Mouse (Mus musculus) c-Kit-positive CD71-negative TER-119-negative erythroid progenitor cells, embryonic 14.5 days (primary cell): ENCODE measurements around the gene Speg.

Source experiments
- DNase-seq: peaks from one replicate; pipeline ENCODE4 v3.0.0-alpha.2; 2013; ENCODE audit warnings: low read depth

Speg gene

DNA sequence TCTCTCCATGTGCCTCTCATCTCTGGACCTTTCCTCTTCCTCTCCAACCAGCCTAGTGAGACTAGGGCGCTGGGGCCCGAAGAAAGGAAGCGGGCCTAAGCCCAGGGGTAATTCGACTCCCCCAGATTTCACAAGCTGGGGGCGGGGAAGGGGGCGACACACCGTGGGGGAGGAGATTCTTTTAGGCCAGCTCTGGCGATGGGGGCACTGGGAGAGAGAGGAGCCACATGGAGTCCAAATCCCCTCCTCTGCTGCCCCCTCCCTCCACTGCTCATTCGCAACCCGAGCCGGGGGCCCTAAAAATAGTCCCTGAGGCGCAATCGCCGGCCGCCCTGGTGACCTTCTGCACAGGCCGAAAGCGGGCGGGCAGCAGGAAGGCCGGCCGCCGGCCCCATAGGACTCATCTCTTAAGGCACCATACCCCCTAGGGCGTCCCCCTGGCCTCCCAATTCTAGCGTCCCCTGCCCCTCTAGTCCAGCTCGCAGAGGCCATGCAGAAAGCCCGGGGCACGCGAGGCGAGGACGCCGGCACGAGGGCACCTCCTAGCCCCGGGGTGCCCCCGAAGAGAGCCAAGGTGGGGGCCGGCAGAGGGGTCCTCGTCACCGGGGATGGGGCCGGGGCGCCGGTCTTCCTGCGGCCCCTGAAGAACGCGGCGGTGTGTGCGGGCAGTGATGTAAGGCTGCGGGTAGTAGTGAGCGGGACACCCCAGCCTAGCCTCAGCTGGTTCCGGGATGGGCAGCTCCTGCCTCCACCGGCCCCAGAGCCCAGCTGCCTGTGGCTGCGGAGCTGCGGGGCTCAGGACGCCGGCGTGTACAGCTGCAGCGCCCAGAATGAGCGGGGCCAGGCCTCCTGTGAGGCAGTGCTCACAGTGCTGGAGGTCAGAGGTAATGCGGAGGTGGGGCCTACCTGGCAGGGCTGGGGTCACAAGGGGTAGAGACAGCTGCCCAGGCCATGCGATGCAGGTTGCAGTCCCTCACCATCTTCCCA is at the start of gene Speg:
Gene Speg, plus strand, starts transcription at position 348 of the 987 bp plus-strand sequence.
- DNase-seq = no peak

DNA sequence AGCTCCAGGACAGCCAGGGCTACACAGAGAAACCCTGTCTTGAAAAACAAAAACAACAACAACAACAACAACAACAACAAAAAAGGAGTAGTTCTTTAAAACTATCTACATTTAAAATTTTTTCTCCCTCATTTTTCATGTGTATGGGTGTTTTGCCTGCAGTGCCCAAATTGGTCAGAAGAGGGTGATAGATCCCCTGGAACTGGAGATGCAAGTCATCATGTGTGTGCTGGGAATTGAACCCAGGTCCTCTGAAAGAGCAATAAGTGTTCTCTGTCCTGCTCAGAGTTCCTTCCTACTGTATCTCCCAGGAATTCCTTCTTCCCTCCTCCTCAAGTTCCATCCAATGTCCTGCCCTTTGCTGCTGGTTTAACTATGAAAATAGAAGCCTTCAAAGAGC is 47.6 kb upstream of the Speg start:
- no peak for DNase-seq

DNA sequence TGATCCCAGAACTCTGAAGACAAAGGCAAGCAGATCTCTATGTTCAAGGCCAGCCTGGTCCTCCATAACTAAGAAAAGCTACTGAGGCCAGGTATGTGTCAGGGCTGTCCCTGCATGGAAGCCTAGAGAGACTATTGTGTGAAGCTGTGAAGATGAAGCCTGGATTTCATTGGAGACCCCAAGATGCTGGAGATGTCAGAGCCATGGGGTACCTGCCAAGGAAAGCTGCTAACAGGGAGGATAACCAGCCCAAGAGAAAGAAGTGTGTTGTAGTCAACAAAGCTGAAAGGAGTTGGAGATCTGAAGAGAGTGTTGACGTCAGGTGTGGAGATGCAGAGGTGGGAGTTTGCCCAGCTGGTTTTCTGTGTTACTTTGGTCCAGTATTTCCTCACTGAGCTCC is 43.8 kb upstream of the Speg start:
- no peak for DNase-seq

DNA sequence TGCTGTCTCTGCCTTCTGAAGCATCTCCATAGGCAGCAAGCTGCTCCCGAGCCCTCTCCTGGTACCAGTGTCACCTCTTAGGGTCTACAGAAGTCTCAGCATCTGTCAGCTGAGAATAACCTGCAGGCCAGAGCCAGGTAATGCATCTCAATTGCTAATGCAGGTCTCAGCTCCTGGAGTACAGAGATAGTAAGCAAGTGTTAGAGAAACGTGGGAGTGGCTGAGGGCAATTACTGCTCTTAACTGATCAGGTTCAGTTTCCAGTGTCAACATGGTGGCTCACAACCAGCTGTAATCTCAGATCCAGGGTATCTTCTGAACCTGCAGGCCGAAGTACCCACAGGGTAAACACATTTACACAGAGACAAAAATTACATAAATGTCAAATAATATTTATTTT is 38.6 kb upstream of the Speg start:
- no peak for DNase-seq

DNA sequence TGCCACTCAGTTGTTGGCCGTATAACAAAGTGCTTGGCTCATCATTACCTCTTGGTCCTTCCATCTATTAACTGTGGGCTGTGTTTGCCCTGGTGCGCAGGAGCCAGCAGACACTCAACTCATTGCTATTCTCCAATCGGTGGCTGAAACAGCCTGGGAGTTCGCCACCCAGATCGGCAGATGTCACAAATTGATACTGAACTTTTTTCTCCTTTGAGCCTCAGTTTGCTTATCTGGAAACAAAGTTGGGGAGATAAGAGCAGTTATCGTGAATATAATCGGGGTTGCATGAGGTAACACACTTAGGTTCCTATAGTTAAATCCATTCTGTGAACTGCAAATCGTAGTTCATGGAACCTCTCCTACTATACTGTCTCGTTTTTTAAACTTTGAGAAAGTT is 38.0 kb upstream of the Speg start:
- DNase-seq = no peak

DNA sequence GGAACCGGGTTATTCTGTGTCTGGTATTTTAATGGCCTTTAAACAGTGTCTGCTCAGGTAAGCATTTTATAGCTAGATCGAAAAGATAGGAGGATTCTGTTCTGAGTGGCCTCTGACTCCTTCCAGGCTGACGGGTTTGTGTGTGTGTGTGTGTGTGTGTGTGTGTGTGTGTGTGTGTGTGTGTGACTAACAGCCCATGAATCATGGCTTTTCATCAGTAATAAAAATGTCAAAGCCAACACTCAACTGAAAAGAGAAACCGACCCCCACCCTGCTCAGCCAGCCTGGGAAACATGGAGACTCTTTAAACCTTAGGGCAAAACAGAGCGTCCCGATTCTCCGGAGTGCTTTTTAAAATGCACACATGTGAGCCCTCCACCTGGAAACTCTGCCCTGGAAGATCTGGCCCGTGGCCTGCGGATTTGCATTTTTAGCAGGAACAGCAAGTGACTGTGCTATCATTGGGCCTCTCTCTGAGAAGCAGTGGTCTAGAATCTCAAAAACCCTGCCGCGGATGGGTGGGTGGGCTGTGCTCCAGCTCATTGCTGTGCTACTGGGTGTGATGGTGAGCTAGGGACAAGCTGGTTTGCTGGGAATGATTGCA is 36.9 kb upstream of the Speg start:
- no peak for DNase-seq

DNA sequence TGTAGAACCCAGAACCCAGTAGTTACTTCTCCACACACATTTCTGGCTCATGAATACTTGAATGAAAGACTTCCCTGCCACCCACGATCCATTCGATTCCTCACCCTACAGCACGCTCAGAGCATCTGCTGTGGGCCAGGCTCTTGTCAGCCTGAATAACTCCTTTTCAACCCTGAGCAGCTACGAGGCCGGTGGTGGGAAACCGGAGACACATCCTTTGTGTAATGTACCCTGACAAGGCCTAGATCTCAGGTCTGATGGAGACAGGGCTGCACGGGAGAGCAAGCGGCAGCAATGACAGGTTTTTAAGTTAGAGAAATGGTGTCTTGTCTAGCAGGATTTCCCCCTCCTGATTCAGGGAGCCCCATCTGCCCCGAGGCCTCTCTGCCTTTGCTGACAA is 35.8 kb upstream of the Speg start:
- DNase-seq = no peak

DNA sequence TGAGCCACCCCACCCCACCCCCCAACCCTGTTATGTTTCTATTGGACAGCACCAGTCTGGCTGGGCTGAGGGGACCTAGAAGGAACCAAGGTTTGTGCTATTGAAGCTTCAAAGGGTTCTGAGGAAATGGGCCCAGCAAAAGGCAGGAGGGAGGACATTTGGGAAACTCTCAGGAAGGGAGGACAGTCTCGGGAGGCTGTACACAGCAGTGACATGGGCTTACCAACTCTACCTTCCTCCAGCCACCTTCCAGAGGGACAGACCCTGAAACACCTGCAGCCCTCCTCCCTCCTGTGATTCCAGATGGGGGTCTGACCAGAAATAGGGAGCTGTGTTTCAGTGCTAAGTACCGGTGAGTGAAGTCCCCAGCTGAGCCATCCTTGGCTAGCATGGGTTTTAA is 34.6 kb upstream of the Speg start:
- no peak for DNase-seq

DNA sequence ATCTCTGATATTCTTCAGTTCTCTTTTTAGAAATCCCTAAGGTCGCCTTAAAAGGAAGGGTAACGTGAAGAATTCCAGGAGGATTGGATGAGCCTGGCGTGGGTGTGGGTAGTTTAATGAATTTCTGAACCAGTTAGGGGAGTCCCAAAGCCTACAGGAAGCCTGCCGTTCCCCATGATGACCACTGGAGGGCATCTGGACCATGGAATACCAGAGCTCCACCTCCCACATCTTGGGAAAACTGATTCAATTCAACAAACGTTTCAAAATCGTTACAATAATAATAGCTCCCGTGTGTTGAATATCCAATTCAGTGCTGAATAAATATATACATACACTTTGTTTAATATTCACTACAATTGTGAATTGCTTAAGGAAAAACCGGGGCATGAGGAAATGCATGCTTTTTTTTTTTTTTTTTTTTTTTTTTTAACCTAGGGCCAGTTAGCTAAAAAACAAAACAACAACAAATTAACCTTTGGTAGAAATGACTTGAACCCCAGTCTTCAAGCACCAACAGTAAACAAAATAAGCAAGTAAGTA is 32.2 kb upstream of the Speg start:
- DNase-seq = peak; percentile 18

DNA sequence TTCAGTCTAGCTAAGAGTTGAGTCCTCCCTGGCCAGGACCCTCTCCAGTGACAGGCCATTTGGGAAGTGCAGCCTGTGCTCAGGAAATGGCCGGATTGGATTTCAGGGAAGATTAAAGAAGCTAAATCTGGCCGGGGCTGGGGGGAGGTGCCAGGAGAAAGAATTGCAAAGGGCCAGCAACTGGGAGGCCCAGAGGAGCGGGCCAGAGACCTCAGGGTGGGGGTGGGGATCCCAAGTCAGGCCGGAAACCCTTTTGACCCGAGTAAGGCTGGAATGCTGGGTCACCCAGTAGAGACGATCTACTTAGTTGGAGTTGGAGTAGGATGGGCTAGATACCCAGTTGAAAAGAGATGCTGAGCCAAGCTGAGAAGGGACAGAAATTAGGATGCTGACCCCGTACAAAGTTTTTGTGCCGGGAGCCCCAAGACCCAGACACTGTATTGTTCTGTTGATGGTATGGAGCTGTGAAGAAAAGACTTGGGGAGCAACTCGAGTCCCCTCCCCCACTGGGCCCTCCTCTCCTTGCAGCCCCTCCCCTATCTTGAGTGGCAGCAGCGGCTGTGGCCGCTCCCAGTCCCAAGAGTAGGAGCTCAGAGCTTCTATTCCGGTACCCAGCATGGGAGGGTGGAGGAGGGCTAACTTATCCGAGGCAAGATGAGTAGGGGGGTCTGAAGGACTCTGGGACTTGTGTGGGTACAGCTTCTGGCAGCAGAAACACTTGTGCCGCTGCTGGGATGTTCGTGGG is 30.6 kb upstream of the Speg start:
- no peak for DNase-seq

DNA sequence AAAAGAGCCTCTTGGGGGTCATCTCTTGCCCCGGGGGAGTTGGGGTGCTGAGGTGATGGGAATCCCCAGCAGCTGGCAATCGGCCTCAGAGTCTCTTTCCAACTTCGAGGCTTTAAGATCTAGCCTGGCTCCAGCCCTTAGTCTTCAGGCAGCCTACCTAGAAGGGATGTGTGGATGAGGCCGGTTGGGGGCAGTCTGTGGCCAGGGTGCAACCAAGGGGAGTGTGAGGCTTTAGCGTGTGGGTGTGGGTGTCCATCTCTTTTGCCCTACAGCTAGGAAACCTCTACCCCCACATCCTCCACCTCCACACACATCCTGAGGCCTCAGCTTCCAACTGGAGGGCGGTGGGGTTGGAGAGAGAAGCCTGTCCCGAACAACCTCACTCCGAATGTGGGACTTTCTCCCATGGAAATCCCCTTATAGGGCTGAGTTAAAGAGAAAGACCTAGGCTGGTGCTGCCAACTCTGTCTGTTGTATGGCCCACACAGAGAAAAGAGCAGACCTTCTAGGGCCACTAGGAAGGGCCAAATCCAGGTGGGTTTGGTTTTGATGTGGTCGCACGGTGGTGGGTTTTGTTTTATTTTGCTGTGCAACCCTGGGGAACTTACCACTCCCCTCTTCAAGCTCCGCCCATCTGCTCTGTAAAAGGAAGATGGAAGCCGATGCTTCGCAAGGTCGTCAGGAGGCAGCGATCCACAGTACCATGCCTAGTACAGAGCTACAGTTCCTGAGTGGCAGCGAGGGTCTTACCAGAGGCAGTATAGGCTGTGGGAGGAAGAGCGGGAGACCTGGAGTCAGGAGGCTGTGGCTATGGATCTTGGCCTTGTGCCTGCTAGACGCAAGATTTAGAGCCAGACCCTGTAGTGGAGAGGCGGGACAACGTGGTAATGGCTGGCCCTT is 29.8 kb upstream of the Speg start:
- DNase-seq = no peak

DNA sequence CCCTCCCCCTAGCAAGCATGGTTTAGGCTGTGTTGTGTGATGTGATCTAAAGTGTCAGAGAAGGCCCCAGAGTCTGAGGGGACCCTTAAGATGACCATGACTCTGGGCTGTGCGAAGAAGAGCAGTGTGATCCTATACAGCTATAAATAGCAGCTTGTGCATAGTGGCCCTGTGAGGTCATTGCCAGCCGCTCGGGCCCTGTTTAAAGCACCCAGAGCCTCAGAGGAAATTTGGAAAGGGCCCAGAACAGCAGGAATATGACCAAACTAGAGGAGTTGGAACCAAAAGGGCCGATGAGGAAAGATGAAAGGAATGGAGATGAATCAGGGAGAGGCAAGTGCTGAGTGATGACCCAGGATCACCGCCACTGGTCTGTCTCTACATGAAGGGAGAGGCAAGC is 27.8 kb upstream of the Speg start:
- DNase-seq = no peak

DNA sequence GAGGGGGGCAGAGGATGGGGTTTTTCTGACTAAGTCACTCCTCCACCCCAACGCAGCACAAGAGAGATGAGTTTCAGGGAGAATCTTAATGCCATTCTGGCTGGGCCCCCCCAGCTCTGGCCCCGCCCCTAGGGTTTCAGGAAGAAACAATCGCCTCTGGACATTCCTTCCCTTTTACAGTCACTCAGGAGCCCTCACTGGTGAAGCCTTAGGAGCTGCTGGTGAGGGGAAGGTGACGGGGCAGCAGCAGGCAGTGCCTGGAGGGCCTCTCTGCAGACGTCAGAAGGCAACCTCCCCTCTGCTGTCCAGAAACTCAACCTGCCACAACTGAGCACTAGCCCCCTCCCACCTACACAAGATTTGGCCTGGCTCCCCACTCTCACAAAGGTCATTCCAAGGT is 25.8 kb upstream of the Speg start:
- DNase-seq = no peak

DNA sequence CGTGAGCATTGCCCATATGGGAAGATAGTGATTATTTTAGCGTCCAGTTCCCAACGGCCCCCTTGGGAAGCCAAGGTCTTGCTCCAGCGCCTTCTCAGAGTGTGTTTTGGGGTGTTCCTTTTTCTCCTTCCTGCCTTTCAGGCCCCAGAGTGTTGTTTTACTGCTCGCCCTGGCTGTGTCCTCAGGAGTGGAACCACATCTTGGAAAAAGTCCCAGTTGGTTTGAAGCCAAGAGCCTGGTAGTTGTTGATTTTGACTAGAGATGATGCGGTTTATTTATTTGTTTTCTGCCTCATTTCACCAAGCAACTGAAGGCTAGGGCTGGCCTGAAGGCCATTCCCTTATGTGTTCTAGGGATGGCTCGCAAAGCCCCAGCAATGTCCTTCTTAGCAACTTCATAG is 17.8 kb upstream of the Speg start:
- no peak for DNase-seq

DNA sequence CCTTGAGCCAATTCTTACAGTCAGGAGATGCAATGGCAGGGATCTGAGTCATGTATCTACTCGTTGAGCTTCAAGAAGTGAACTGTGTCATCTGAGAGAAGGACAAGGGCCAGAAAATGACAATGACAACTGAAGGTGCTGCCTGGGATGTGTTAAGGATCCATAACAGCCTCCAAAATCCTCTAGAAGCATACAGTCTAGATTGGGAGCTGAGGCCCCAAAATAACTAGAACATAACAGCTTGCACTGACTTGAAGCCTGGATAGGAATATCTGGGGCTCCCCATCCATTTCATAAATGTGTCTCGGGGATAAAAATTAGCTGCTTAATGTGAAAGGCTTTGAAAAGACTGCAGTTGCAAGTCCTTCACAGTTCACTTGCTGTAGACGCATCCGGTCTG is 17.1 kb upstream of the Speg start:
- no peak for DNase-seq

DNA sequence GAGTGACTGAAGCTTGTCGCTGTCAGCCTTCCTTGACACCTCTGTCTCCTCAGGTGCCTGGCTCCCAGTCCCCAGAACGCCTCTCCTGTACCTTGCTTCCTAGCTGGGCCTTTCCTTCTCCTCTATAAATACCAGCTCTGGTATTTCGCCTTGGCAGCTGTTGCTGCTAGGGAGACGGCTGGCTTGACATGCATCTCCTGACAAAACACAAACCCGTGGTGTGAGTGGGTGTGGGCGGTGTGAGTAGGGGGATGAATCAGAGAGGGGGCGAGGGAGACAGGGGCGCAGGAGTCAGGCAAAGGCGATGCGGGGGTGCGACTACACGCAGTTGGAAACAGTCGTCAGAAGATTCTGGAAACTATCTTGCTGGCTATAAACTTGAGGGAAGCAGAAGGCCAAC is 15.8 kb upstream of the Speg start:
- no peak for DNase-seq

DNA sequence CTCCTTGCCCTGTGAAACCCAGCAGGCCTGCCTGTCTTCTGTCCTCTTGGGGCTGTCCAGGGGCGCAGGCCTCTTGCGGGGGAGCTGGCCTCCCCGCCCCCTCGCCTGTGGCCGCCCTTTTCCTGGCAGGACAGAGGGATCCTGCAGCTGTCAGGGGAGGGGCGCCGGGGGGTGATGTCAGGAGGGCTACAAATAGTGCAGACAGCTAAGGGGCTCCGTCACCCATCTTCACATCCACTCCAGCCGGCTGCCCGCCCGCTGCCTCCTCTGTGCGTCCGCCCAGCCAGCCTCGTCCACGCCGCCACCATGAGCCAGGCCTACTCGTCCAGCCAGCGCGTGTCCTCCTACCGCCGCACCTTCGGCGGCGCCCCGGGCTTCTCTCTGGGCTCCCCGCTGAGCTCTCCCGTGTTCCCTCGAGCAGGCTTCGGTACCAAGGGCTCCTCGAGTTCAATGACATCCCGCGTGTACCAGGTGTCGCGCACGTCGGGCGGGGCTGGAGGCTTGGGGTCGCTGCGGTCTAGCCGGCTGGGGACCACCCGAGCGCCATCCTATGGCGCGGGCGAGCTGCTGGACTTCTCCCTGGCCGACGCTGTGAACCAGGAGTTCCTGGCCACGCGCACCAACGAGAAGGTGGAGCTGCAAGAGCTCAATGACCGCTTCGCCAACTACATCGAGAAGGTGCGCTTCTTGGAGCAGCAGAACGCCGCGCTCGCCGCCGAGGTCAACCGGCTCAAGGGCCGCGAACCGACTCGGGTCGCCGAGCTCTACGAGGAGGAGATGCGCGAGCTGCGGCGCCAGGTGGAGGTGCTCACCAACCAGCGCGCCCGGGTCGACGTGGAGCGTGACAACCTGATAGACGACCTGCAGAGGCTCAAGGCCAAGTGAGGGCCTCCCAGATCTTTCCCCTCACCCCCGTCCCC is 14.7 kb upstream of the Speg start, which contains the start of gene Des:
Gene Des, plus strand, starts transcription at position 218 of the 920 bp plus-strand sequence.
- no peak for DNase-seq

DNA sequence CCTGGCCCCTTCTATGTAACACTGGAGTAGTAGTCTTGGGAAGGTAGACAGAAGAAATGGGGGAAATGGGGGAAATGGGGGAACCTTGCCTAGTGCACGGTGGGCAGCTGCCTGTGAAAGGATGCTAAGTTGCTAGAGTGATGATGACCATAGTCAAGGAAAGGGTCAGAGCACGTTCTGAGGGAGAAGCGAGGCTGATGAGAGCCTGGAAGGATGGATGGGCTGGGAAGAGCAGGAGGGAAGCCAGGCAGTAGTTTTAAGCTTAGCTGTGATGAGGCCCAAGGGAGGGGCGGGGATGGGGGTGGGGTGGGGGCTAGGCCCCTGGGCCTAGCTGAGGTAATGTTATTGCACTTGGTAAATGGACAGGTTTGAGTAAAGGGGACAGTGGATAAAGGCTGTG is 14.0 kb upstream of the Speg start:
- no peak for DNase-seq

DNA sequence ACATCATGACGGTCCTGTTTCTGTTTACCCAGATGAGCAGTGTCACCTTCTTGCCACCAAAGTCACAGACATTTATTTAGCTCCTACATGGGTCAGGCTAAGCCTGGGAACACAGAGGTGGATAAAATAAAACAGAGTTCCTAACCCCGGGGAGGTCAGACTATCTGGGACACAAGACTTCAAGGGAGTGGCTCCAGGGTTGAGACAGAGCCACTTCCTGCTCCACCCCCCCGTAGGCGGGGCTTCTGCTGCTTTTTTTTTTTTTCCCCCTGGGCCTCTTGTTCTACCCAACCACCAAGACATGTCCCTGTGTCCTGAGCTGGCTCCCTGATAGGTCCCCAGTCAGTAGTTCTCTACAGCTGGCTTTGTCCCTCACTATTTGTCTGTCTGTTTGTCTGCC is 13.3 kb upstream of the Speg start:
- DNase-seq = no peak

DNA sequence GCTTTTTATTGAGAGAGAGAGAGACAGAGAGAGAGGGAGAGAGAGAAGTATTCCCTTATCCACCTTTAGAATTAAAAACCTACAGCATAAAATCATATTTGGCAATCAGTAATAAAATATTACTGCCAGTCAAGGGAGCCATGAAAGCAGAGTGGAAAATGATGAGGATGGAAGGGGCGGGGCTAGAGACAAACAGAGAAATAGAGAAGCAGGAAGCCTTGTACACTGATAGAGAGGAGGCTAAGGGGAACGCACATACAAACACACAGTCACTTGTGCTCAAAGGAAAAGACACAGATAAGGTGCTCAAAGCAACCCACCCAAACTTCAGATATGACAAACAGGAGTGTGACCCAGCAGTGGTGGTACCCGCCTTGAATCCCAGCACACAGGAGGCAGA is 11.2 kb upstream of the Speg start:
- no peak for DNase-seq
